Mouse (Mus musculus) megakaryocyte, embryonic 14.5 days (primary cell): ENCODE measurements around the gene Plxdc2. TPM values are rescaled to one million over a fixed set of nuclear protein-coding genes. Genes with fewer than 3 reads are reported as not detected.

Experiments used
- H3K27me3 ChIP-seq: replicated peaks from 2 replicates; pipeline ENCODE3; 2012; ENCODE audit warnings: inconsistent platforms
- H3K36me3 ChIP-seq: replicated peaks from 2 replicates; pipeline ENCODE3; 2012; ENCODE audit warnings: low read length, inconsistent platforms, mixed read lengths
- H3K4me1 ChIP-seq: 2 replicates; pipeline ENCODE4 v1.6.1; 2012; ENCODE audit warnings: inconsistent platforms
- H3K4me3 ChIP-seq: replicated peaks from 2 replicates; pipeline ENCODE3; 2012; ENCODE audit warnings: moderate library complexity, mild to moderate bottlenecking, inconsistent platforms
- H3K9me3 ChIP-seq: 2 replicates; pipeline ENCODE4 v1.6.1; 2012; ENCODE audit warnings: inconsistent platforms
- FLI1 ChIP-seq: IDR thresholded peaks from 2 replicates; pipeline ENCODE4 v1.6.1; 2012; ENCODE audit warnings: low read length, inconsistent platforms, mixed read lengths
- GATA1 ChIP-seq: IDR thresholded peaks from 3 replicates; pipeline ENCODE4 v1.6.1; 2012; ENCODE audit warnings: mixed read lengths, low read length, inconsistent platforms, borderline replicate concordance
- polyA plus RNA-seq: library from polyadenylated mRNA; stranded (reverse); fragments of >175 nt; gene quantifications from 2 replicates; pipeline ENCODE4 v1.2.3, GENCODE M21; 2012; ENCODE audit warnings: low replicate concordance; ENCODE audit not compliant: insufficient read depth

Gene Plxdc2
- polyA plus RNA-seq, 1 experiment: 19.1 TPM

DNA sequence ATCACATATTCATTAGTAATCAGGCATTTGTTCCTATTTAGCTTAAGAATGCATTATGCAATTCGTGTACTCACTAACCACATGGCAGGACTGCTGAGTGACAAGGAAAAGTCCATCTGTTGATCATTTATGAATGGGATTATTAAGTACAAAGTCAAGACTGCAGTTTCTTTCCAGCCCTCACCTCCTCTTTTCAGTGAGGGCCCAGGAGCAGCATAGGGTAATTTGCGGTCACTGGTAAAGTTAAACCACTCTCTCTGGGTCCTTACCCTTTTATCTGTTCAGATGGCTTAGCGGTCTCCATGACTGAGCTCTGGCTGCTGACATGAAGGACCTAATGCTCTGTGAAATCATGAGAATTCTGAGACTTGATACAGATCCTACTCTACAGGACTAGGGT lies 248.2 kb downstream of the Plxdc2 start:
- Histone ChIP-seq H3K4me3 (no peak overlapping the region), H3K27me3 (no peaks in the 10 kb centered on the region), H3K9me3 (no peaks in the 10 kb centered on the region), H3K36me3 (no peaks in the 10 kb centered on the region), H3K4me1 (peaks cover 28% of the 10 kb centered on the region)
- no peak for TF ChIP-seq FLI1
- TF ChIP-seq GATA1: no peak

DNA sequence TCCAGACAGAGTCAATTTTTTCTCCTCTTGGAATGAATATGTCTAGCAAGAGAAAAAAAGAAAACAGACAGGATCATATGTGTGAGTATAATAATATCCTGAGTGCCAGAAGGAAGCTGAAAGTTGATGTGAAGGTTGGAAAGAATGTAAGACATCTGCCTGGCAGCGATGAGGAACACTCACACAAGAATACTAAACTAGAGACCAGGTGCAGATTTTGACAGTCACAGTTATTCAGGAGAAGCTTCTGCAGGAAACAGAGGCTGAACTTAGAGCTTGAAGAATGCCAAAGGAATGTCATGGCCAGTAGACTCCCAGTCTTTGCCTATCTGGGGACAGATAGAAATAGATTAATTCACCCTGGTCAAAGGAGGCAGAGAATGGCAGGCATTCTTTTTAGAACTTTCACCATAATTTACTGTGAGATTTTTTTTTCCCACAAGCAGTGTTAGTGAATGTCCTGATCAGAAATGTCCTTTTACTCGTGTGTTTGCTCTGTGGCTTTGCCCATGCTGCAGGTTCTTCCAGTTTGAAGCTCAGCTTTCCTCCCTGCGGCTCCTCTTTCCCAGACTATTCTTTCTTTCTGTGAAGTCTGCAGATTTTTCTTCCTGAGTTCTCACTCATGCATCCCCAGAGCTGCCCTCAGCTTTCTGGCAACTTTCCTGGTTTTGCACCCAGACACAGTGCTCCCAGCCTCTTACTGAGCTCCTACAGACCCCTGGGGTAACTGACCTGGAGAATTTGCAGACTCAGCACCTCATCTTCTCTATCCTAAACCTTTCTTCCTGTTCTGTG lies 251.9 kb downstream of the Plxdc2 start:
- Histone ChIP-seq H3K36me3 (peaks cover 4% of the 10 kb centered on the region), H3K9me3 (peaks cover 7% of the 10 kb centered on the region; the same call in 1 of the 2 replicates), H3K4me1 (peaks cover 22% of the 10 kb centered on the region), H3K4me3 (no peak overlapping the region), H3K27me3 (no peaks in the 10 kb centered on the region)
- TF ChIP-seq GATA1 (no peak), FLI1 (no peak)

- Histone ChIP-seq H3K27me3 (no peaks in the 10 kb centered on the region), H3K9me3 (no peaks in the 10 kb centered on the region), H3K36me3 (peaks cover 16% of the 10 kb centered on the region), H3K4me3 (no peak overlapping the region), H3K4me1 (peaks cover 11% of the 10 kb centered on the region)
- TF ChIP-seq FLI1 (no peak), GATA1 (no peak)
These were observed 286.0 kb downstream of the Plxdc2 start for GRCm38 (mm10) chr2:16642061-16642460.

- H3K36me3 ChIP-seq: no peaks in the 10 kb centered on the region
- TF ChIP-seq GATA1 (no peak), FLI1 (no peak)
- no peak overlapping the region for H3K4me3 ChIP-seq
- H3K9me3 ChIP-seq: no peaks in the 10 kb centered on the region
- H3K27me3 ChIP-seq: no peaks in the 10 kb centered on the region
- H3K4me1 ChIP-seq: peaks cover 40% of the 10 kb centered on the region
These were observed 295.6 kb downstream of the Plxdc2 start for GRCm38 (mm10) chr2:16651713-16652112.

DNA sequence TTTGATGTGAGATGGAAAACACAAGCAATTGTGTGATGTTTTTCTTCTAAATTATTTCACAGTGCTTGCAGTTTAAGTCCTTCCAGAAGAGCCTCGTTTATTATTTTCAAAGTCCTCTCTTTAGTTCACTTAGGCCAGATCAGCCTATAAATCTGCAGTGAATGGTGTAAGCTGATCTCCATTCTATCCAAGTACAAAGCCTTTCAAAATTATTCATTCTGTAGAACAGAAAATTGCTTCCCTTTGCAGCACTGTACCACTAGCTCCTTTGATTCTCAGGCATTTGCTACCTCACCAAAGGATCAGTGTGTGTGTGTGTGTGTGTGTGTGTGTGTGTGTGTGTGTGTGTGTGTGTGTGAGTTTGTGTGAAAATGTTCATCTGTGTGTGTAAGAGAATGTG lies 308.4 kb downstream of the Plxdc2 start:
- peaks cover 32% of the 10 kb centered on the region for H3K4me1 ChIP-seq
- TF ChIP-seq GATA1 (no peak), FLI1 (no peak)
- H3K36me3 ChIP-seq: peaks cover 4% of the 10 kb centered on the region
- H3K4me3 ChIP-seq: no peak overlapping the region
- H3K27me3 ChIP-seq: no peaks in the 10 kb centered on the region
- H3K9me3 ChIP-seq: no peaks in the 10 kb centered on the region

DNA sequence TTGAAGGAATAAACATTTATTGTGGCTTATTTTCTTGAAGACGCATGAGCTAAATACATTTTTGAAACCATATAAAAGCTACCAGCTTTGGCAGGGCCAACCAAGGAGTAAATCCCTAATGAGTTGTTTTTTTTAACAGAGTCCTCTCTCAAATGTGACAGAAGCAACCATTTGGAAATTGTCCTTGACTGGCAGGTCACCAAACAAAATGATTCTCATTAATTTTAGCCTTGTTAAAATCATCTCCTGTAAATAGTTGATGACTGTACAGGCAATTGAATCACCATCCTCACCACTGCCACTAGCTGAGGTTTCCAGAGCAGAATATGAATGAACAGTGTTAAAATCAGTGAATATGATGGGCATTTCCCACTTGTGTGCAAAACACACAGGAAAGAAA lies 312.3 kb downstream of the Plxdc2 start:
- Histone ChIP-seq H3K36me3 (peaks cover 11% of the 10 kb centered on the region), H3K4me3 (no peak overlapping the region), H3K4me1 (peaks cover 25% of the 10 kb centered on the region), H3K9me3 (no peaks in the 10 kb centered on the region), H3K27me3 (no peaks in the 10 kb centered on the region)
- TF ChIP-seq GATA1: no peak
- no peak for TF ChIP-seq FLI1

- TF ChIP-seq FLI1: no peak
- no peak for TF ChIP-seq GATA1
- H3K36me3 ChIP-seq: no peaks in the 10 kb centered on the region
- no peaks in the 10 kb centered on the region for H3K9me3 ChIP-seq
- no peaks in the 10 kb centered on the region for H3K27me3 ChIP-seq
- no peak overlapping the region for H3K4me3 ChIP-seq
- no peaks in the 10 kb centered on the region for H3K4me1 ChIP-seq
These were observed 326.8 kb downstream of the Plxdc2 start for GRCm38 (mm10) chr2:16682905-16683304.

GRCm38 (mm10) chr2:16683739-16684138 lies 327.6 kb downstream of the Plxdc2 start:
- Histone ChIP-seq H3K27me3 (no peaks in the 10 kb centered on the region), H3K9me3 (no peaks in the 10 kb centered on the region), H3K4me1 (no peaks in the 10 kb centered on the region), H3K36me3 (no peaks in the 10 kb centered on the region), H3K4me3 (no peak overlapping the region)
- TF ChIP-seq GATA1: no peak
- no peak for TF ChIP-seq FLI1

DNA sequence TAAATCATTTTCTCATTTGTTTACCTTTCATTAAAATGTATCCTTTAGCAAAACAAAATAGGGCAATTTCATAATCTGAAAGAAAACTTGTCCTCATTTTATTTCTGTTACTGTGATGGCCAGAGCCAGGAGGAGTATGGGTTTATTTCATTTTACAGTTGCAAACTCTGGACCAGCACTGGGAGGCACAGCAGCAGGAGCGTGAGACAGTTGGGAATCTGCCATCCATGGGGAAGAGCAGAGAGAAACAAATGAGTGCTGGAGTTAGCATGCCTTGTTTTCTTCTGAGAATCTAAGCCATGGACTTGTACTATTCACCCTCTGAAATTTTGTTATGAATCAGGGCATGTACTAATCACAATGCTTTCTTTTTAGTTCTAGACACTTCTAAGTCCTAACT lies 328.4 kb downstream of the Plxdc2 start:
- H3K36me3 ChIP-seq: no peaks in the 10 kb centered on the region
- no peak for TF ChIP-seq GATA1
- TF ChIP-seq FLI1: no peak
- no peak overlapping the region for H3K4me3 ChIP-seq
- no peaks in the 10 kb centered on the region for H3K9me3 ChIP-seq
- no peaks in the 10 kb centered on the region for H3K4me1 ChIP-seq
- H3K27me3 ChIP-seq: no peaks in the 10 kb centered on the region

- Histone ChIP-seq H3K9me3 (no peaks in the 10 kb centered on the region), H3K4me1 (no peaks in the 10 kb centered on the region), H3K4me3 (no peak overlapping the region), H3K27me3 (no peaks in the 10 kb centered on the region), H3K36me3 (no peaks in the 10 kb centered on the region)
- no peak for TF ChIP-seq GATA1
- no peak for TF ChIP-seq FLI1
These were observed 340.3 kb downstream of the Plxdc2 start for GRCm38 (mm10) chr2:16696390-16696789.

GRCm38 (mm10) chr2:16697181-16697580 lies 341.1 kb downstream of the Plxdc2 start:
- Histone ChIP-seq H3K27me3 (no peaks in the 10 kb centered on the region), H3K9me3 (no peaks in the 10 kb centered on the region), H3K36me3 (no peaks in the 10 kb centered on the region), H3K4me1 (no peaks in the 10 kb centered on the region), H3K4me3 (no peak overlapping the region)
- TF ChIP-seq FLI1 (no peak), GATA1 (no peak)
